Mouse (Mus musculus): ENCODE measurements around the gene Capn8.
A peak's percentile ranks its signal among the peaks of the same experiment; 100 is the strongest.

Capn8 gene

DNA sequence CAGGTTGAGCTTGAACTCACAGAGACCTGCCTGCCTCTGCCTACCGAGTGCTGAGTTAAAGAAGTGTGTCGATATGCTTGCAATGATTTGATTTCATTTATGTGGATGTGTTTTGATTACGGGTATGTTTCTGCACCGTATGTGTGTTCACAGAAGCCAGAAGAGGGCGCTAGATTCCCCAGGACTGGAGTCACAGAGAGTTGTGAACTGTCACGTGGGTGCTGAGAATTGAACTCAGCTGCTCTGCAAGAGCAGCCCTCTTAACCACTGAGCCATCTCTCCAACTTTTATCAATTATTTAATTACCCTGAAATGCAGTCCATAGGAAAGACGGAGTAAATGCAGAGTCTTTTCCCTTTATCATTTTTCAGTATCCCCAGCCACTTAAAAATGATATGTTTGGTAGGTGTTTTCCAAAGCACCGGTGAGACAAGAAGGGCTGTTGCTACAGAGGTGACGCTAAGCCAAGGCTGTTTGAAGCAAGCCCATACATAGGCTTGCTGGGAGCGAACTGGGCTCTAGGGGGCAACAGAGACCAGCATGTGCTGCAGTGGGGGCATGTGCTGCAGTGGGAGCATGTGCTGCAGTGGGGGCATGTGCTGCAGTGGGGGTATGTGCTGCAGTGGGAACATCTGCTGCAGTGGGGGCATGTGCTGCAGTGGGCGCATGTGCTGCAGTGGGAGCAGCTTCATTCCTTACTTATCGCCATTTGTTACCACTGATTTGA, 11.0 kb upstream of the Capn8 start:
- DNase-seq = peak; percentile 14 to 19

- no peak for DNase-seq
Observed at GRCm38 (mm10) chr1:182558271-182558670, 6.5 kb upstream of the Capn8 start.

- no peak for DNase-seq
Observed at GRCm38 (mm10) chr1:182559530-182559929, 5.3 kb upstream of the Capn8 start.

GRCm38 (mm10) chr1:182560390-182561098, 4.3 kb upstream of the Capn8 start:
- DNase-seq = no peak

- DNase-seq = no peak
Observed at GRCm38 (mm10) chr1:182561945-182562514, 2.8 kb upstream of the Capn8 start.

GRCm38 (mm10) chr1:182562576-182563370, 2.0 kb upstream of the Capn8 start:
- DNase-seq = no peak

GRCm38 (mm10) chr1:182565351-182565835, 586 bp downstream of the Capn8 start:
- no peak for DNase-seq

DNA sequence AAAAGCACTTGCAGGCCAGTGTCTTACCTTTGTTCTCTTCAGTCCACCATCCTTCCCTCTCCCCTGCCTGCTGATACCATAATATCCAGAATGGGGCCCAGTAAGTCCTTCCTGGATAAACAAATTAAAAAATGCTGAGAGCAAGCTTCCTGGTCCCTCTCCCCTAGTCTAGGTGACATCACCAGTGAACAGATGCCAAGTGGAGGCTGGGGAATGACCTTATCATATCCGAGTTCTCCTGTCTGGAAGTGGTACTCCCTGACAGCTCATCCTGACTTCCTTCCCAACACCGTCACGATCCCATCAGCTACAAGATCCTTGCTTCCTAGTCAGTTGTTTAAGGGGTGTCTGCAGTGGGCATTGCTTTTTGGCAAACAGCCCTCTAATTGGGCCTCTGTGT, 6.3 kb downstream of the Capn8 start:
- no peak for DNase-seq

DNA sequence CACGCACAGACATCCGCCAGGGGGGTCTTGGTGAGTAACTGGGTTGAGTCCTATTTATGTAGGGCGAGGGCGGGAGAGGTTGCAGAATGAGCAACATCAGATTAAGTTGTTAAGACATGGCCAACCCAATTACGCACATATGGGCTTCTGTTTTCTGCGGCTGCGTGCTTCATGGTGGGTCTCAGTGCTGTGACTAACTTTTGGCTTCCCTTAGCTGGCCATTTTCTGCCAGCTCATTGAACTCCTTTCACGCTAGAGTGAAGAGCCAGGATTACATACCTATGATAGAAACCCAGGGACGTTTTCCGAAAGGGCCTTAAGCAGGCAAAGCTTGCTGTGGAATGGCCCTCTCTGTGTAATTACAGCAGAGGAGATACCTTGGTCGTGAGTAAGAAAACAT, 7.2 kb downstream of the Capn8 start:
- no peak for DNase-seq

GRCm38 (mm10) chr1:182573856-182574665, 9.3 kb downstream of the Capn8 start:
- DNase-seq = no peak

DNA sequence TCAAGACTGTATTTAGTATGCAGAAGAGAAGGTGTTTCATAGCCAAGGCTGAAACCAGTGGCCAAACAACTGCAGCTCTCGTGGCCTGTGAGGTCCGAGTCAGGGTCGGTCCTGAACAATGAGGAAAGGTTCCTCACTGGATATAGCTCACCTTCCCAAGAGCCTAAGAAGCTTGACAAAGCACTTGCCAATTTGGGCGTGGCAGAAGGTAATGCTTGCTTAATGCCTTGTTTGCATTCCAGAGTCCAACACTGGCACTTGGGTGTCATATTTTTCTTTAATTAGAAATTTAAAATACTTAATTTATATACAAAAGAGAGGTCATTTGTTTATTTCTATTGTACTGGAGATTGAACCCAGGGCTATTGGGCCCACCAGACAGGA, 9.9 kb downstream of the Capn8 start:
- DNase-seq = no peak

DNA sequence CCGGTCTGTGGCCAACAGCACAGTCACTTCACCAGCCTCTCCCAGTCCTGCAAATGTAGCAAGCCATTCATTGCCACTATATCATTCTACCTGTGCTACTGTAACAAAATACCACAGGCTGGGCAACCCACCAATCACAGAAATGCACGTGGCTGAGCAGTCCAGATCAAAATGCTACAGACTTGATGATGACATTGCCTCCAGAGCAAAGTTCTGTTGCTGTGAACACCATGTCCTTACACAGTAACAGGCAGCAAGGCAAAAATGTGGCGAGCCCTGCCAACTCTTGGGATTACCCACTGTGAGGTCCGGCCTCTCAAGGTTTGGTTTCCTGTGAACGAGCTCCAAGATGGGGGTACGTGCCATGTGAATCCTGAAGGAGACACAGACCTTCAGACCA, 19.4 kb downstream of the Capn8 start:
- DNase-seq = no peak

GRCm38 (mm10) chr1:182585162-182585840, 20.5 kb downstream of the Capn8 start:
- no peak for DNase-seq

- no peak for DNase-seq
Observed at GRCm38 (mm10) chr1:182587706-182588105, 22.9 kb downstream of the Capn8 start.

DNA sequence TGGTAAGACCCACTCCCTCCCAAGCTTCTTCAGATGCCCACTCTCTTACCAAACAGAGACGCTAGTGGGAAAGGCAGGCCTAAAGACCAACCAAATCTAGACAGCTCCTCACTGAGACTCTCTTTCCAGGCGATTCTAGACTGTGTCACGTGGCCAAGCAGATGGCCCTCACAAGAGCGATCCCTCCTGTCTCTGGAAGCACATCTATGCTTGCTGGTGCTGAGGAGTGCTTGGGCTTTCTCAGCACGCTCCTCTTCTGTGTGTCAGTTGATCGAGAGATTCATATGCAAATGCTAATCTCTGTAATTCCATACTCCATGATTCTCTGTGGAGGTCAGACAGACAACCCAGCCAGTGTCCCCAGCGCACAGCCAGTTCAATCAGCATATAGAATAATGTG, 26.7 kb downstream of the Capn8 start:
- DNase-seq = no peak

DNA sequence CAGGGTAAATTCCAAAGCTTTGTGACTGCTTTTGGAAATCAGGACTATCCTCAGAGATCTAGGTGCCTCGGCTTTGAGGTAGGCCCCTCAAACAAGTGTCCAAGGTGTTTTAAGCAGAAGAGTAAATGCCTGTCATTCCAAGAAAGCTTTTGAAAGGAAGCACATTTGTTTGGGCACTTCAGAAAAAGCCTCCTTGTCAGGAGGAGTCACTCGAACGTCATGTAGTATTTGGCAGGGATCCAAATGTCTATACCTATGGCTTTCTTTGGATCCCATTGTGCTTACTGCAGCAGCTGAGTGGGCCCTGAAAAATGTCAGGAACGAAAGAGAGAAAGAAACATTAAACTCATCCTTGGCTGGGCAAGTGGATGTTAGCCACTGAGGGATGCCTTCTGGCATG, 27.6 kb downstream of the Capn8 start:
- DNase-seq = no peak

GRCm38 (mm10) chr1:182605330-182606150, 40.7 kb downstream of the Capn8 start:
- DNase-seq = no peak

GRCm38 (mm10) chr1:182609701-182610335, 45.0 kb downstream of the Capn8 start:
- no peak for DNase-seq

- no peak for DNase-seq
Observed at GRCm38 (mm10) chr1:182615465-182615864, 50.7 kb downstream of the Capn8 start.

All from thymus, adult 18-20 months (tissue).